Mouse (Mus musculus) embryonic facial prominence, embryonic 12.5 days (tissue): Measurements from ENCODE around the gene Ddt. TPM values are rescaled to one million over a fixed set of nuclear protein-coding genes. Genes with fewer than 3 reads are reported as not detected.

Experiments
- polyA plus RNA-seq: library from polyadenylated mRNA; unstranded; fragments of >200 nt; fragmentation: Nextera tagmentation; extraction: Ambion mirVana; gene quantifications from 2 replicates; pipeline ENCODE4 v1.2.1, GENCODE M21; 2016

Gene Ddt
- polyA plus RNA-seq, 1 experiment from 2014 or later = 92.2 TPM

Other genes starting within 250 kb of the Ddt start
- 2.6 and 2.7 TPM in 2 replicates for gene Lrrc75b, start 213.1 kb downstream of the Ddt start, polyA plus RNA-seq
- gene Ggt1, start 211.8 kb downstream of the Ddt start, polyA plus RNA-seq = 0.85 and 1.8 TPM in 2 replicates
- gene Ggt5, start 184.1 kb downstream of the Ddt start, polyA plus RNA-seq = 0.91 and 1.9 TPM in 2 replicates
- 1.9 and 2.7 TPM in 2 replicates for gene Susd2, start 129.4 kb downstream of the Ddt start, polyA plus RNA-seq
- 34.7 and 36.0 TPM in 2 replicates for gene Cabin1, start 9.1 kb downstream of the Ddt start, polyA plus RNA-seq
- not detected in 2 replicates for gene Gm20441, start 7.5 kb upstream of the Ddt start, polyA plus RNA-seq
- 9.7 and 10.4 TPM in 2 replicates for gene Gstt3, start 8.0 kb upstream of the Ddt start, polyA plus RNA-seq
- 11.0 TPM in 2 replicates for gene Gstt1, start 25.2 kb upstream of the Ddt start, polyA plus RNA-seq
- not detected in 2 replicates for gene Gstt4, start 49.1 kb upstream of the Ddt start, polyA plus RNA-seq
- 9.6 and 12.0 TPM in 2 replicates for gene Gstt2, start 64.0 kb upstream of the Ddt start, polyA plus RNA-seq
- gene Mif, start 86.8 kb upstream of the Ddt start, polyA plus RNA-seq = 1,615 and 1,742 TPM in 2 replicates
- gene Derl3, start 120.0 kb upstream of the Ddt start, polyA plus RNA-seq = 3.2 and 3.9 TPM in 2 replicates
- 269 TPM in 2 replicates for gene Smarcb1, start 148.2 kb upstream of the Ddt start, polyA plus RNA-seq
- 10.2 and 11.8 TPM in 2 replicates for gene Chchd10, start 159.7 kb upstream of the Ddt start, polyA plus RNA-seq
- gene Mmp11, start 163.1 kb upstream of the Ddt start, polyA plus RNA-seq = 110 and 112 TPM in 2 replicates
- gene Gm867, start 167.3 kb upstream of the Ddt start, polyA plus RNA-seq = 0.31 and 0.37 TPM in 2 replicates
- gene Vpreb3, start 169.6 kb upstream of the Ddt start, polyA plus RNA-seq = 0.56 and 0.79 TPM in 2 replicates
- gene Gm5134, start 181.1 kb upstream of the Ddt start, polyA plus RNA-seq = not detected in 2 replicates